Mouse (Mus musculus): ENCODE results near the gene Tlx3. TPM values are rescaled to one million over a fixed set of nuclear protein-coding genes. Genes with fewer than 3 reads are reported as not detected.

The Tlx3 gene
- polyA plus RNA-seq, 2 experiments: not detected

DNA sequence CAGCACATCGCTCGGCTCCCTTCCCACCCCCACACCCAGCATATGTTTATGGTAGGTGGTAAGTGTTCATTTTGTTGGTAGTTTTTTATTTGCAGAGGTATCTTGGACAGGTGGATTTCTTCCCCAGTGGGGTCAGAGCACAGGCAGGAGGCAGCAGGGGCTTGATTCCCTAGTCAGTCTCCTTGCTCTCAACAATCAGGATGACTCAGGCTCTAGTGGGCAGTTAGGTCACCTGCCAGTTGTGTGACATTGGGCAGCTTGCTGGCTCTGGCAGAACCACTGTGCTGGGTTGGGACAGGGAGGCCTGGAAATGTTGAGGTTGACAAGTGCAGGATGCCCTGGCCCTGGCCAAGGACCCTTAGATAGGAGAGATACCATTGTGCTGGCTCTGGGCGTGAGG is 1.6 kb upstream of the Tlx3 start:
- no peak for TF ChIP-seq EP300 (IDR thresholded peaks at IDR 0.05; ENCODE audit: low read depth)
- no peak for TF ChIP-seq CTCF (IDR thresholded peaks at IDR 0.05; ENCODE audit: low read depth)
- 11% methylated on average over 3 of the region's 3 CpGs for WGBS (ENCODE audit: insufficient replicate concordance)
- DNase-seq (ENCODE audit: low read depth in 3 of 3, low spot score in 3 of 3) (no peak), ATAC-seq (ENCODE audit: insufficient read depth) (no peak)
- Histone ChIP-seq H3K36me3 (replicated peaks; ENCODE audit: control insufficient read depth, insufficient read depth, low read depth) (no peaks in the 10 kb centered on the region), H3K9ac (replicated peaks) (no peak overlapping the region), H3K27ac (no peak overlapping the region), H3K4me2 (ENCODE audit: low read depth) (no peak overlapping the region), H3K4me3 (ENCODE audit: insufficient read depth in 1 of 2, low read depth in 2 of 2, low read length in 2 of 2) (no peak overlapping the region), H3K9me3 (ENCODE audit: control insufficient read depth, low read length) (no peaks in the 10 kb centered on the region), H3K4me1 (replicated peaks; ENCODE audit: control insufficient read depth in 2 of 2, insufficient read depth in 2 of 2, low read length in 1 of 2) (no peaks in the 10 kb centered on the region), H3K27me3 (ENCODE audit: control insufficient read depth, insufficient read depth, low read length) (peaks cover 69% of the 10 kb centered on the region)

DNA sequence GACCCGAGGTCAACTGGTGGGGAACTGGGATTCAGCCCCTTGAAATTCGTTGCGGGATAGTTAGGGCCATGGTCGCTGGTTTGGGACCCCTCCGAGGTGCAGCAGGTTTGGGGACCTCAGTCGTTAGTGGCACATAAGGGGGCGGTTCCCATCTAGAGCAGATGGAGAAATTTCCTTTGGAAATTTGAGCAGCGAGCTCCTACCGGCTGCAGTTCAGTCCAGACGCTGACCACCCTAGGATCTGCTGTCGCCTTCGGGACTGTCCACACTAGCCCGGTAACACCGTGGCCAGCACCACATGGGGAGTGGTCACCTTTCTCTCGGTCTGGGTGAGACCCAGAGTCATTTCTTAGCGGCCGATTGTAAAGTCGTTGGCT is 928 bp upstream of the Tlx3 start:
- ATAC-seq (ENCODE audit: insufficient read depth) (no peak), DNase-seq (ENCODE audit: low read depth in 3 of 3, low spot score in 3 of 3) (no peak)
- TF ChIP-seq EP300 (IDR thresholded peaks at IDR 0.05; ENCODE audit: low read depth) (no peak), CTCF (IDR thresholded peaks at IDR 0.05; ENCODE audit: low read depth) (no peak)
- Histone ChIP-seq H3K9ac (replicated peaks) (no peak overlapping the region), H3K27me3 (ENCODE audit: control insufficient read depth, insufficient read depth, low read length) (peaks cover 76% of the 10 kb centered on the region), H3K4me1 (replicated peaks; ENCODE audit: control insufficient read depth in 2 of 2, insufficient read depth in 2 of 2, low read length in 1 of 2) (no peaks in the 10 kb centered on the region), H3K4me2 (ENCODE audit: low read depth) (no peak overlapping the region), H3K36me3 (replicated peaks; ENCODE audit: control insufficient read depth, insufficient read depth, low read depth) (no peaks in the 10 kb centered on the region), H3K4me3 (ENCODE audit: insufficient read depth in 1 of 2, low read depth in 2 of 2, low read length in 2 of 2) (no peak overlapping the region), H3K9me3 (ENCODE audit: control insufficient read depth, low read length) (no peaks in the 10 kb centered on the region), H3K27ac (no peak overlapping the region)
- WGBS (ENCODE audit: insufficient replicate concordance): 1% methylated on average over 18 of the region's 18 CpGs

DNA sequence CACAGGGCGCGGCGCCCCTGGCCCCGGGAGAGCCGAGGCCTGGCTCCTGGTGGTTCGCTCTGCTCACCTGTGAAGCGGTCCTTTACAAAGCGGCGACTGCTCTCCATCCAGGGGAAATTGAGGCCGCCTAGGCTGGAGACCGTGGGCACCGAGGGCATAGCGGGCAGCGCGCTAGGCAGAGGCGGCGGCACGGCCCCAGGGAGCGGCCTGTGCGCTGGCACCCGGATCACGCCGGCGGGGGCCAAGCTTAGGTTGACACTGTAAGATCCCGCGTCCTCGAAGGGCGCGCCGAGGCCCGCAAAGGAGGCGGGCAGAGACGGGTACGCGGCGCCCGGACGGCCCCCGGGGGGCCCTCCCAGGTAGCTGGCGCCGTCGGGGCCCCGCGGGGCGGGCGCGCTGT is 417 bp downstream of the Tlx3 start:
- H3K27ac ChIP-seq: no peak overlapping the region
- no peak overlapping the region for H3K9ac ChIP-seq (replicated peaks)
- H3K27me3 ChIP-seq (ENCODE audit: control insufficient read depth, insufficient read depth, low read length): peaks cover 89% of the 10 kb centered on the region
- no peaks in the 10 kb centered on the region for H3K36me3 ChIP-seq (replicated peaks; ENCODE audit: control insufficient read depth, insufficient read depth, low read depth)
- ATAC-seq (ENCODE audit: insufficient read depth): no peak
- no peaks in the 10 kb centered on the region for H3K9me3 ChIP-seq (ENCODE audit: control insufficient read depth, low read length)
- DNase-seq (ENCODE audit: low read depth in 3 of 3, low spot score in 3 of 3): no peak
- WGBS (ENCODE audit: insufficient replicate concordance): 2% methylated on average over 47 of the region's 47 CpGs
- H3K4me2 ChIP-seq (ENCODE audit: low read depth): peak overlapping the region; percentile 22; the same call in 1 of the 2 replicates
- peak overlapping the region in 1 of 2 experiments; percentile 16; a peak in 2 of 4 replicates for H3K4me3 ChIP-seq (ENCODE audit: insufficient read depth in 1 of 2, low read depth in 2 of 2, low read length in 2 of 2)
- TF ChIP-seq EP300 (IDR thresholded peaks at IDR 0.05; ENCODE audit: low read depth): no peak
- no peak for TF ChIP-seq CTCF (IDR thresholded peaks at IDR 0.05; ENCODE audit: low read depth)
- no peaks in the 10 kb centered on the region for H3K4me1 ChIP-seq (replicated peaks; ENCODE audit: control insufficient read depth in 2 of 2, insufficient read depth in 2 of 2, low read length in 1 of 2)

DNA sequence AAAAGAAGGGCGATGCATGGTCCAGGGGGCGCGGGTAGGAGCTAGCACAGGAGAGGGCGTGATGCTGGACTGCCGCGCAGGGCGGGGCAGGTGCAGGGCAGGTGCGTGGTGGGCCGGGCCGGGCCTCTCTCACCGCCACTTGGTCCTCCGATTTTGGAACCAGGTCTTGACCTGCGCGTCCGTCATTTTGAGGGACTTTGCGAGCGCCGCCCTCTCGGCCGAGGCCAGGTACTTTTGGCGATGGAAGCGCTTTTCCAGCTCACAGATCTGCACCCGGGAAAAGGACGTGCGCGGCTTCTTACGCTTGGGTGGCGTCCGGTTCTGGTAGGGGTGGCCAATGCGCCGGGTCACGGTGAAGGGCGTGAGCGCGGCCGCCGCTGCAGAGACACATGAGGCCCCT is 1.1 kb downstream of the Tlx3 start:
- no peaks in the 10 kb centered on the region for H3K9me3 ChIP-seq (ENCODE audit: control insufficient read depth, low read length)
- no peak overlapping the region for H3K27ac ChIP-seq
- no peak overlapping the region for H3K9ac ChIP-seq (replicated peaks)
- H3K4me2 ChIP-seq (ENCODE audit: low read depth): no peak overlapping the region
- TF ChIP-seq EP300 (IDR thresholded peaks at IDR 0.05; ENCODE audit: low read depth) (no peak), CTCF (IDR thresholded peaks at IDR 0.05; ENCODE audit: low read depth) (peak; percentile 25)
- DNase-seq (ENCODE audit: low read depth in 3 of 3, low spot score in 3 of 3): no peak
- no peaks in the 10 kb centered on the region for H3K36me3 ChIP-seq (replicated peaks; ENCODE audit: control insufficient read depth, insufficient read depth, low read depth)
- WGBS (ENCODE audit: insufficient replicate concordance): 2% methylated on average over 37 of the region's 37 CpGs
- H3K4me3 ChIP-seq (ENCODE audit: insufficient read depth in 1 of 2, low read depth in 2 of 2, low read length in 2 of 2): no peak overlapping the region
- no peaks in the 10 kb centered on the region for H3K4me1 ChIP-seq (replicated peaks; ENCODE audit: control insufficient read depth in 2 of 2, insufficient read depth in 2 of 2, low read length in 1 of 2)
- peaks cover 96% of the 10 kb centered on the region for H3K27me3 ChIP-seq (ENCODE audit: control insufficient read depth, insufficient read depth, low read length)
- ATAC-seq (ENCODE audit: insufficient read depth): no peak

DNA sequence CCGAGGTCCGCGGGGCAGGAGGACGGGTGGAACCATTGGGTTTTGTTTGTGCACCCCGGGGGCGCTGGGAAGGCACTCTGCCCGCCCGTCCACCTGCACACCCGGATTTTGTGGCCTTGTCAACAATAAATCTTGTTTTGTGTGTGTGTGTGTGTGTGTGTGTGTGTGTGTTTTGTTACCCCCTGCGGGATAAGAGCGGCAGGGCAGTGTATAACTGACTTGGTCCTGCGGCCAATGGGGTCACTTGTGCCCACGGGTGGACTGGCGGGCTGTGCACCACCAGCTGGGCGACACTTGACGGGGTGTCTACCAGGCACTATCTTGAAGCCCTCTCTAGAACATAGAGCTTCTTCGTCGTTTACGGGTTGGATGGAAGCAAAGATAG is 1.8 kb downstream of the Tlx3 start:
- H3K4me3 ChIP-seq (ENCODE audit: insufficient read depth in 1 of 2, low read depth in 2 of 2, low read length in 2 of 2): no peak overlapping the region
- DNase-seq (ENCODE audit: low read depth in 3 of 3, low spot score in 3 of 3) (no peak), ATAC-seq (ENCODE audit: insufficient read depth) (no peak)
- no peak overlapping the region for H3K4me2 ChIP-seq (ENCODE audit: low read depth)
- H3K36me3 ChIP-seq (replicated peaks; ENCODE audit: control insufficient read depth, insufficient read depth, low read depth): no peaks in the 10 kb centered on the region
- TF ChIP-seq EP300 (IDR thresholded peaks at IDR 0.05; ENCODE audit: low read depth) (no peak), CTCF (IDR thresholded peaks at IDR 0.05; ENCODE audit: low read depth) (no peak)
- H3K4me1 ChIP-seq (replicated peaks; ENCODE audit: control insufficient read depth in 2 of 2, insufficient read depth in 2 of 2, low read length in 1 of 2): no peaks in the 10 kb centered on the region
- 3% methylated on average over 19 of the region's 19 CpGs for WGBS (ENCODE audit: insufficient replicate concordance)
- H3K27ac ChIP-seq: no peak overlapping the region
- peaks cover 98% of the 10 kb centered on the region for H3K27me3 ChIP-seq (ENCODE audit: control insufficient read depth, insufficient read depth, low read length)
- H3K9ac ChIP-seq (replicated peaks): no peak overlapping the region
- no peaks in the 10 kb centered on the region for H3K9me3 ChIP-seq (ENCODE audit: control insufficient read depth, low read length)

Data from liver, embryonic 14.5 days (tissue).